Mouse (Mus musculus): ENCODE results near the gene Ss18l1. TPM values are rescaled to one million over a fixed set of nuclear protein-coding genes. Genes with fewer than 3 reads are reported as not detected.

The Ss18l1 gene
- 5.9 to 7.1 TPM (median 6.7 TPM) in 4 replicates for total RNA-seq (2023; ENCODE audit: inconsistent age)

DNA sequence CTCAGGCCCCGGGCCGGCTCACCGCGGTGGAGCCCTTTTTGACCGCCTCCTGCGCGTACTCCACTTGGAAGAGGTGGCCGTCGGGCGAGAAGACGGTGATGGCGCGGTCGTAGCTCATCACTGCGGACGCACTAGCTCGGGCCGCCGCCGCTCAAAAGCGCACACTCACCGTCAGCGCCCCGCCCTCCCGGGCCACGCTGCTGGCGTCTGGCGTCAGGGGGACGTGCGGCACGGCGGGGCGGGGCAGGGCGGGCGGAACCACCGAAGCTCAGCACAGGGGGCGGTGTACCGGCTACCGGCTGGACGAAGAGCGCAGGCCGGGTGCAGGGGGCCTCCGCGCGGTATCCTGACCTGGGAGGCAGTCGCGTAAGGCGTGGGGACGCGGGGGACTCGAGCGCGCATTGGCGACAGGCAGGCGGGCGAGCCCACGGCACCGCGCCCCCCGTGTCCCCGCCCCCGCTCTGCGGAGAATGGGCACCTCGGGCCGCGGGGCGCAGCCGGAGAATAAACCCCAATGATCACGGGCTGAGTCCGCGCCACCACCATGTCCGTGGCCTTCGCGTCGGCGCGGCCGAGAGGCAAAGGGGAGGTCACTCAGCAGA, at the start of gene Ss18l1, which contains the start of gene Psma7:
TSS of gene Ss18l1 (plus strand) at position 254 of the 602 bp plus-strand sequence.
TSS of gene Psma7 (minus strand) at position 178 of the 602 bp plus-strand sequence.

DNA sequence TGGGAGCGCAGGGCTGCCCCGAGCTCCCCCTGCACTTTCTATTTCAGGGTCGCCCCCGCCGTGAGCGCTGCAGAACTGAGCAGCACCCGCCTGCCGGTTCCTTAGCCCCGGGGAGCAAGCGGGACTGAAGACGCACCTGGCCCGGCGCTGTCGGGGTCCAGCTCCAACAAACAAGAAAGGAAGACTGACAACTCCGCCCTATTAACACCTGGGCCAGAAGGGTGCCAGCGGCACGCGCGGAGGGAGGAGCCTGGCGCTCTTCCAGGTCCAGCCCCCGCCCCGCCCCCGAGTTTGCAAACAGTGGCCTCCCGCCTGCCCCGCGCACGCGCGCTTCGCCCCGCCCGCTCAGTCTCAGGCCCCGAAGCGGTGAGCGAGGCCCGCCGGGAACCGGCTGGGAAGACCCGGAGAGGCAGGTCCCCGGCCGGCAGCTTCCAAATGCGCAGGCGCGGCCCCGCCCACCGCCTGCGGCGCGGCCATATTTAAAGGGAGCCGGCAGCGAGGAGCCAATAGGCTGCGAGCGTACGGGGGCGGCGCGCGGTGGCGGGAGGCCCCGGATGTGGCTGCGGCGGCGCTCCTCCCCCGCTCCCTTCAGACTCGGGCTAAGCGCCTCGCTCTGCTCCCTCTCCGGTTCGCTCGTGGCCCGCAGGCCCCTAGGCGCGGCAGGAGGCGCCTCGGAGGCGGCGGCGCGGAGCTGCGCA, 17.8 kb upstream of the Ss18l1 start, which contains the start of gene Lsm14b:
TSS of gene Lsm14b (plus strand) at position 587 of the 698 bp plus-strand sequence.

DNA sequence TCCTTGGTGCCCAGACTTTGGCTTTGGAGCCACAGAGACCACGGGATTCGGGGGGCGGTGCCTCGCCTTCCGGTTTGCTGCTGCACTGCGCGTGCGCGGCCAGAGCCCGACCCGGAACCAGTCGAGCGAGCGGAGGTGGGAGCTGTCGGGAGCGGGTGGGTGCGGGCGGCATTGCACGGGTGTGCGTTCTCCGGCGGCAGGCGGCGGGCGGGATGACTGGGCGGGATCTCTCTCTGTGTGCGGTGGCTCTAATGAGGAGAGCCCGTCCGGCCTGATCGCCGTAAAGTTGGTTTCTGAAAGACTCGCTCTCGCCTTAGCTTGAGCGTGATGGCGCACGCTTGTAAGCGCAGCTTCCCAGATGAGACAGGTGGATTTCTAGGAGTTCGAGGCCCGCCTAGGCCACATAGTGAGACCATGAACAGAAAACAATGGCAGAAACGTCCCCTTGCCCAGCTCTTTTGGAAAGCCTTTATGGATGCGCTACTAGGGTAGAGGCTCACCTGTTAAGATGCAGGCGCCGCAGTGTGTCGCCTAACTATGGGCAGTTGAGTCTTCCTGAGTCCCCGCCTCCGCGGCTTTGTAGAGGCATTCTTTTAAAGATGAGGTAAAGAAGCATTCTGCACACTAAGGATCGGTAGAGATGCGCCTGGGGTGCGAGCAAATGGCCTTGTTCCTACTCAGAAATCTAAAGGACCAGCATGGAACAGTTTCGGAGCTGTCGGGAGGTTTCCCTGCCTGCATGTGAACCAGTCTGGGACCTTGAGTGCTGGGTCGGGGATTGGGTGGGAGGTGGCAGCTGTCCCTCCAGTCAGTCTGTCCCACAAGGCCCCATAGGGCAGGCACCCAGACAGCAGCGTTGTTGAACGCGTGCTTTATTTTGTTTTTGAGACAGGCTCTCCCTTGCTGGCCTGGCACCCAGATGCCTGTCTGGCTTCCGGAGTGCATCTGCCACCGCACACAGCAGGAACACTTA, 28.5 kb downstream of the Ss18l1 start, which contains the start of gene Mtg2:
TSS of gene Mtg2 (plus strand) at position 108 of the 973 bp plus-strand sequence.

DNA sequence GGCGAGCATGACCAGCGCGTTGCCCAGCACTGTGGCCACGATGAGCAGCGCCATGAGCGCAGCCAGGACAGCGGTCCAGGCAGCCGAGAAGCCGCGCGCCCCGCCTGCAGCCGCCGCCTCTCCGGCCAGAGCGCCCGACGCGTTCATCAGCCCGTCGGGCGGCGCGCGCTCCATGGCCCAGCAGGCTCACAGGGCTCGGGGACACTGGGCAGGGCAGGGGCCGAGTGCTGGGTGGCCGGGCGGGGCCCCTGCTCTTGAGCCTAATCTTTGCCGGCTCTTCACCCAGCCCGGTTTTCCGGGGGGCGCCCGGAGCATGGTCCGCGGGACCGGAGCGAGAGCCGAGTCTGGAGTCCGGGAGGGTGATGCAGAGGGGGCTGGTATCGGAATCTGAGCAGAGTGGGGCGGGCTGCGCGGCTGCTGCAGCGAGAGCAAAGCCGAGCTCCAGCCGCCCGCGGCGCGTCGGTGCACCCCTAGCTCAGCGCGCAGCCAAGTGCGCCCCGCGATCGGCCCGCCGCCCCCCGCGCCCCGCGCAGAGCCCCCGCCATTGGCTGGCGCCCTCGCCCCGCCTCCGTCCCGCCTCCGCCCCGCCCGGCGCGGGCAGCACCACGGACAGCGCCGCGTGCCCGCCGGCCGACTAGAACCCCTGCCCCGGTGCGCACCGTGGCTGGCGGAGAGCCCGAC, 61.8 kb downstream of the Ss18l1 start, which contains the start of gene Hrh3:
TSS of gene Hrh3 (minus strand) at position 511 of the 681 bp plus-strand sequence.

DNA sequence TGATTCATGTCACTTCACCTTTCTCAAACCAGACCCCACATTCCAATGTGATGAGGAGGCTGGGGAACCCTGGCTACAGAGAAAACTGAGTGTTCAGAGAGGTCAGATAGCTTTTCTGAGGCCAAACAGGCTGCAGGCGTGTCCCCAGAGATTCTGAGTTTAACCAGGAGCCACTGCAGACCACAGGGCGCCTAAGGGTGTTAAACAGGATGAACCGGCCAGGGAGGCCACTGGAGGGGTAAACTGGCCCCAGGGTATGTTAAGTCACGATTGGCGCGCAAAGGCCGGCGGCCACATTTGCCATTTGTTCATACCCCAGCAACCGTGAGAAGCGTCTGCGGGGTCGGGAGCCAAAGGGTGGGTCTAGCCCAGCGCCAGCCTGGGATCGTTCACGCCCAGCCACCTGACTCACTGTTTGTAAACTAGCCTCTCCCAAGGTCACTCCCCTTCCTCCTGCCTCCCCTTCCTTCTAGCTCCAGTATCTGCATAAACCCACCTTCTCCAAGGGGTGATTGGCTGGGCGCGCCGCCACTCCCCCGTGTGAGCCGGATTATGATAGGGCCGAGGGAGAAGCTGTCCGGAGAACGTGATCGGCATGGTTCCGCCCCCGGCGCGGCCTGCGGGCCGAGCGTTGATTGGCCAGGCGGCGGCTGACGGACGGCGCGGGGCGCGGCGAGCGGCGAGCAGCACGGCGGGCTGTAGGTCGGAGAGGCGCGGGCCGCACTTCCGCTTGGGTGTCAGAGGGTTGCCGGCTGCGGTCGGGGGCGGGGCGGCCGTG, 76.5 kb downstream of the Ss18l1 start, which contains the start of gene Osbpl2:
TSS of gene Osbpl2 (plus strand) at position 646 of the 778 bp plus-strand sequence.

Other genes with a start within 250 kb of the Ss18l1 start
- 40.1 to 48.8 TPM (median 43.3 TPM) in 4 replicates for gene Taf4, start 65.9 kb upstream of the Ss18l1 start, total RNA-seq (2023; ENCODE audit: inconsistent age)
- 36.2 to 40.5 TPM (median 39.5 TPM) in 4 replicates for gene Lsm14b, start 17.5 kb upstream of the Ss18l1 start, total RNA-seq (2023; ENCODE audit: inconsistent age)
- gene Psma7, start 76 bp upstream of the Ss18l1 start, total RNA-seq (2023; ENCODE audit: inconsistent age), result 125 to 149 TPM (median 135 TPM) in 4 replicates
- 17.7 to 19.2 TPM (median 18.8 TPM) in 4 replicates for gene Mtg2, start 28.1 kb downstream of the Ss18l1 start, total RNA-seq (2023; ENCODE audit: inconsistent age)
- not detected in 4 replicates for gene Hrh3, start 62.0 kb downstream of the Ss18l1 start, total RNA-seq (2023; ENCODE audit: inconsistent age)
- 31.4 to 40.1 TPM (median 37.8 TPM) in 4 replicates for gene Osbpl2, start 76.8 kb downstream of the Ss18l1 start, total RNA-seq (2023; ENCODE audit: inconsistent age)
- gene Adrm1, start 129.0 kb downstream of the Ss18l1 start, total RNA-seq (2023; ENCODE audit: inconsistent age), result 89.5 to 117 TPM (median 109 TPM) in 4 replicates
- gene Lama5, start 183.3 kb downstream of the Ss18l1 start, total RNA-seq (2023; ENCODE audit: inconsistent age), result not detected in 4 replicates
- 1,838 to 2,128 TPM (median 1,935 TPM) in 4 replicates for gene Rps21, start 214.9 kb downstream of the Ss18l1 start, total RNA-seq (2023; ENCODE audit: inconsistent age)
- gene Cables2, start 231.0 kb downstream of the Ss18l1 start, total RNA-seq (2023; ENCODE audit: inconsistent age), result 73.3 to 79.8 TPM (median 76.8 TPM) in 4 replicates
- gene Rbbp8nl, start 247.4 kb downstream of the Ss18l1 start, total RNA-seq (2023; ENCODE audit: inconsistent age), result not detected in 4 replicates

Data from B cell, adult (primary cell).